Mouse (Mus musculus) spleen, adult 2 months (tissue): ENCODE measurements around the gene Esr1.

Experiments
- CTCF ChIP-seq: fragments of 200-500 bp; IDR thresholded peaks from 2 replicates; pipeline ENCODE4 v1.5.1; 2011; ENCODE audit warnings: mild to moderate bottlenecking, inconsistent platforms; ENCODE audit not compliant: insufficient read depth, insufficient read length, insufficient replicate concordance; ENCODE audit errors: extremely low read depth
- POLR2A ChIP-seq: fragments of 200-500 bp; IDR thresholded peaks from 2 replicates; pipeline ENCODE4 v1.6.1; 2011; ENCODE audit warnings: low read depth, low read length, inconsistent platforms

DNA sequence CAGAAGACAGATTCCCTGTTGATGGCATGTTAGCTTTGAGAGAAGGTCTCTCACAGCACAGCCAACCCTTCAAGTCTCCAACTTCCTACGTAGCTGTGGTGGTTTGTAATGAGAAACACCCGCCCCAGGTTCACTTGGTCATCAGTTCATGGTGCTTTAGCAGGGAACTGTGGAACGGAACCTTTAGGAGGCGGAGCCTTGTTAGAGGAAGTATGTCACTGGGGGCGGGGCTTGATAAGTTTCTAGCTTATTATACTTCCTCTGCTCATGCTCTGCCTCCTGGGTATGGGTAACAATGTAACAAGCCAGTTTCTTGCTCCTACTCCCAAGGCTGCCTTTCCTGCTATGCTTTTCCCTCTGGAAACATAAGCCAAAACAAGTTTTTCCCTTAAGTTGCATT lies 434.3 kb downstream of the Esr1 start:
- TF ChIP-seq POLR2A (no peak), CTCF (no peak)
